Mouse (Mus musculus) stomach, embryonic 16.5 days (tissue): ENCODE data around the gene Plce1. TPM values are rescaled to one million over a fixed set of nuclear protein-coding genes. Genes with fewer than 3 reads are reported as not detected.
"Not testable (repeated sequence)": the region's sequence is repeated elsewhere in the genome, so short reads cannot be mapped to it uniquely, and the experiment has no call there.

ENCODE experiments used
- ATAC-seq: fragments of 200-750 bp; cut with Nextera tagmentation; 2 replicates; pipeline ENCODE4 v1.8.0; 2017; ENCODE audit warnings: moderate number of reproducible peaks, moderate TSS enrichment; ENCODE audit not compliant: insufficient read depth, low FRiP score
- H3K27ac ChIP-seq: fragments of 300-500 bp; sonication (generic); 2 replicates; pipeline ENCODE4 v1.5.1; 2014; ENCODE audit warnings: low read length
- H3K27me3 ChIP-seq: fragments of 300-500 bp; sonication (generic); 2 replicates; pipeline ENCODE4 v1.6.1; 2014; ENCODE audit warnings: low read length, control low read depth, mixed read lengths; ENCODE audit not compliant: control insufficient read depth, insufficient read depth
- H3K36me3 ChIP-seq: fragments of 300-500 bp; sonication (generic); 2 replicates; pipeline ENCODE4 v1.6.1; 2014; ENCODE audit warnings: low read length; ENCODE audit not compliant: control insufficient read depth, insufficient read depth
- H3K4me1 ChIP-seq: fragments of 300-500 bp; sonication (generic); 2 replicates; pipeline ENCODE4 v1.6.1; 2014; ENCODE audit warnings: low read length, control low read depth, mixed read lengths; ENCODE audit not compliant: control insufficient read depth, insufficient read depth
- H3K4me2 ChIP-seq: fragments of 300-500 bp; sonication (generic); 2 replicates; pipeline ENCODE4 v1.6.1; 2014; ENCODE audit warnings: low read depth, low read length, mixed read lengths
- H3K4me3 ChIP-seq: fragments of 300-500 bp; sonication (generic); replicated peaks from 2 replicates; pipeline ENCODE4 v1.5.1; 2014; ENCODE audit warnings: mild to moderate bottlenecking, low read length
- H3K9ac ChIP-seq: fragments of 300-500 bp; sonication (generic); 2 replicates; pipeline ENCODE4 v1.6.1; 2014; ENCODE audit warnings: low read length
- H3K9me3 ChIP-seq: fragments of 300-500 bp; sonication (generic); replicated peaks from 2 replicates; pipeline ENCODE4 v1.6.1; 2016; ENCODE audit warnings: low read length, control low read depth; ENCODE audit not compliant: control insufficient read depth
- WGBS: fragments of 180-500 bp; shearing (Covaris S2); extraction: QIAGEN DNeasy Blood & Tissue Kit; methylation state at CpG from one replicate; pipeline ENCODE4 v1.1.7; 2014; 5-methylcytosine and 5-hydroxymethylcytosine counted together
- polyA plus RNA-seq: library from polyadenylated mRNA; unstranded; fragments of >200 nt; fragmentation: Nextera tagmentation; extraction: Ambion mirVana; gene quantifications from 2 replicates; pipeline ENCODE4 v1.2.1, GENCODE M21; 2015

Gene Plce1
- polyA plus RNA-seq, 1 experiment from 2014 or later = 8.5 TPM

DNA sequence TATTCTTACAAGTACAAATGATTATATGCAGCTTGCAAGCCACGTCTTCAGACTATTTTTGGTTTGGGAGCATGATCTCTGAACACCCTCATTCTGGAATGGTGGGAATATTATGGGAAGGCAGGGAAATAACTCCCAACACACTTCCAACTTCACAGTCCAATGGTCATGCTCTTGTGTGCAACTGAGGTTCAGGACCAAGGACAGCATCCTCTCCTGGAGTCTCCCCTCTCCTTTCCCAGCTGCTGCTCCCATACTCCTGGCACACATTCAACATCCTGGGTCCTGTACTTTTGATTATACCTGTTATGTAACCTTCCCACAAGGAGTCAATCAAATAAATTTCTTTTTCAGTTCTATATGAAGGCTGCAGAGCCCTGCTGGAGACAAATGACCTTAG is 77.9 kb downstream of the Plce1 start:
- H3K9ac ChIP-seq = no peak overlapping the region
- H3K9me3 ChIP-seq = no peaks in the 10 kb centered on the region
- H3K36me3 ChIP-seq = no peaks in the 10 kb centered on the region
- 45% methylated on average over 1 of the region's 1 CpGs for WGBS
- no peak overlapping the region for H3K27ac ChIP-seq
- H3K4me1 ChIP-seq = no peaks in the 10 kb centered on the region
- no peak for ATAC-seq
- no peak overlapping the region for H3K4me3 ChIP-seq
- H3K4me2 ChIP-seq = no peak overlapping the region
- no peaks in the 10 kb centered on the region for H3K27me3 ChIP-seq

DNA sequence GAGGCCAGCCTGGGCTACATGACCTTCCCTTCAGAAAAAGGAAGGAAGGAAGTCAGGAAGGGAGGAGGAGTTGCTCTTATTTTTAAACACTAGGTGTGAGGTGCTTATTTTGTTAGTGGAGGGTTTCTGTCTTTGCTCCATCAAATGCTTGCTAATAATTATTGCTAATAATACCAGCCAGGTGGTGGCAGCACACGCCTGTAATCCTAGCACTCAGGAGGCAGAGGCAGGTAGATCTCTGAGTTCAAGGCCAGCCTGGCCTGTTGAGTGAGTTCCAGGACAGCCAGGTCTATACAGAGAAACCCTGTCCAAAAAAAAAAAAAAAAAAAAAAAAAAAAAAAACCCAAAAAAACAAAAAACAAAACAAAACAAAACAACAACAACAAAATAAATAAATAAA is 81.0 kb downstream of the Plce1 start:
- not testable (repeated sequence) for H3K27ac ChIP-seq, ATAC-seq, H3K4me3 ChIP-seq, H3K27me3 ChIP-seq, H3K36me3 ChIP-seq, H3K9ac ChIP-seq, H3K4me1 ChIP-seq, H3K4me2 ChIP-seq, H3K9me3 ChIP-seq
- 84% methylated on average over 1 of the region's 1 CpGs for WGBS

DNA sequence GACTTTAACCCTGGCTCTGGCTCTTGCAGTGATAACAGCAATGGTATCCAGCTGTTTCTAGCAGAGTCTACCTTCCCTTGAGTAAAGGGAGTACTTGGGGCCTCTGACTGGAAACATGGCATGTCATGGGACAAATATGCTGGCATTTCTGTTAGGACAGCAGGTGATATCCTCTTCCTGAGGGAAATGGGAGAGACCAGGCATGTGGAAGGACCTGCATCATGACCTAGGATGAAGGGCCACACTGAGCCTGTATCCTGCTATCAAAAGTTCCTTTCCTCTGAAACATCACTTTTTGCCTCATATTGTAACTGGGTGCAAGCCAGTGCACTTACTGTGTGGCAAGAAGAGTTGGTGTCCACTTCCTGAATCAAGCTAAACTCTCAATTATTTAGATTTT is 85.2 kb downstream of the Plce1 start:
- Histone ChIP-seq H3K4me3 (no peak overlapping the region), H3K9ac (no peak overlapping the region), H3K9me3 (no peaks in the 10 kb centered on the region), H3K36me3 (no peaks in the 10 kb centered on the region), H3K27ac (no peak overlapping the region), H3K27me3 (no peaks in the 10 kb centered on the region), H3K4me1 (peaks cover 6% of the 10 kb centered on the region), H3K4me2 (no peak overlapping the region)
- no peak for ATAC-seq

DNA sequence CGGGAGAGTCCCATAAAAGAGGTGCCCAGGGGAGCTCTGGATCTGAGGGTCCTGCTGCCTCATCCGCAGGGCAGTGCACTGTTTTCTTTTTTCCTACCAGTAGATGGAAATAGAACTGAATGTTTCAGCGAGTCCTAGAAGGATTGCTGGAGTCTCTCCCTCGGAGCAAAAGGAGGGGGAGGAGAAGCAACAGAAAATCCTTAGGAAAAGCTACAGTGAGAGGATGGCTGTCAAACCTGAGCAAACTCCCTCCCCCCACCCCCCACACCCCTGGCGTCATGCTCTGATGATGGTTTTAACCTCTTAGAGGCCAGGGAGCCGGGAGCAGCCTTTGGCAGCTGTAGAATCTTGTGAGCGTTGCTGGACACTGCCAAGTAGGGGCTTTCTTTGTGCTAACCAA is 85.8 kb downstream of the Plce1 start:
- no peak overlapping the region for H3K9ac ChIP-seq
- peaks cover 6% of the 10 kb centered on the region for H3K4me1 ChIP-seq
- no peak overlapping the region for H3K4me2 ChIP-seq
- no peak overlapping the region for H3K4me3 ChIP-seq
- H3K9me3 ChIP-seq = no peaks in the 10 kb centered on the region
- no peaks in the 10 kb centered on the region for H3K27me3 ChIP-seq
- no peak overlapping the region for H3K27ac ChIP-seq
- H3K36me3 ChIP-seq = no peaks in the 10 kb centered on the region
- peak; percentile 73; the same call in 1 of the 2 replicates for ATAC-seq
- WGBS = 16% methylated on average over 7 of the region's 7 CpGs

DNA sequence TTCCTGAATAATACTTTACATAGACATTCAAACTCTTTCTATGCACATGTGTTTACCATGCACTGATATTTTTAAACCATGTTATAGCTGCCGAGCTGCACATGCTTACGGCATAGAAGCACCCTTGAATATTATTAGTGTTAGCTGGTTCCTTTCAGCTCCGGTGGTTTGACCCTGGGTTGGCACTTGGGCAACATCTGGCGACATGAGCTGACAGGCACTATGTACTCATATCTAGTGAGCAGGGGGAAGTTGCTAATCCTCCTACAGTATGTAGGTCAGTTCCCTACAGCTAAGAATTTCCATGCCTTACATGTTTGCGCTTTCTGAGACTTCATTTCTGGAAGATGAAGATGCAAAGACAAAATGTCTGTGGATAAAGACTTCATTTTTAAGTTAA is 86.4 kb downstream of the Plce1 start:
- H3K4me1 ChIP-seq = peaks cover 6% of the 10 kb centered on the region
- no peaks in the 10 kb centered on the region for H3K36me3 ChIP-seq
- no peak for ATAC-seq
- H3K4me2 ChIP-seq = no peak overlapping the region
- H3K4me3 ChIP-seq = no peak overlapping the region
- no peak overlapping the region for H3K9ac ChIP-seq
- 53% methylated on average over 5 of the region's 5 CpGs for WGBS
- no peak overlapping the region for H3K27ac ChIP-seq
- no peaks in the 10 kb centered on the region for H3K9me3 ChIP-seq
- H3K27me3 ChIP-seq = no peaks in the 10 kb centered on the region

DNA sequence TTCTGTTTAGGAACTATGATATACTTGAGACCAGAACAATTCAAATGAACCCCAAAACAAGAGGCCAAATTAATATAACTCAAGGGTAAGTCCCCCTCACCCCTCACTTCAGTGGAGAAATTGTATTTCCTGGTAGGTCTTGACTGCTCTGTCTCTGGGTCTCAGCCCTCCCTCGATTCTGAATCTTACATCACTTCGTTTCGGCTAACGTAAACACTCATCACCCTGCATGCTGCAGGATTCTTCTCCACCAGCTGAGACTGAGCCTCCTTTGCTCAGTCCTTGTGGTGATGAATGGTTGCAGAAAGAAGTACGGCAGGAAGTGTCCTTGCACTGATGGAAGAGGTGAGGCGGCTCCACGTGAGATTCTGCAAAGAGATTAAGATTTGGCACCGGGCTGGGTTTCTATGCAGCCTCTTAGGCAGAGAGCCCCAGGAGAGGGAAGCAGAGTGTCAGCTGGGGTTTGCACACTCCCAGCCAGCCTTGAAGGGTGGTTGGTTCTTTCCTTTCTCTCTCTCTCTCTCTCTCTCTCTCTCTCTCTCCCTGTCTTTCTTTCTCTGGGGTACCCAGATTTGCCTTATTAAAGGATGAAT is 97.7 kb downstream of the Plce1 start:
- 0 out of 2 replicates have a peak, but pooled peaks cover 3% of the 10 kb centered on the region for H3K4me1 ChIP-seq
- H3K4me3 ChIP-seq = peak overlapping the region; percentile 25

DNA sequence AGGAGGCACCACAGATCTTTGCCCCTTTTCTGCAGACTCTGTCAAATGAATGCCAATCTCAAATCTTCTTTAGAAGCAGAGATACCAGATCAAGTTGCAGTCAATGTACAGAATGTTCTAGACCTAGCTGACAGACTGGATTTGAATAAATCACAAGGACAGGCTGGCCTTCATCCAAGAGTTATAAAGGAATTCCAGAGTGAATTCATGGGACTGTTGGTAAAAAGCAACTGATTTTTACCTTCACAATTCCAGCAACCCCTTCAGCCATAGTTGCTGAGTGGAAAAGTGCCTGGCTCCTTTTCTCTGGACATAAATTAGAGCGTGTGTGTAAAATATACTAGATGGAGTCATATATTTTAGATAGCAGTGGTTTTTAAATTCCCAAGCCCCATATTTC is 102.0 kb downstream of the Plce1 start:
- Histone ChIP-seq H3K9me3 (no peaks in the 10 kb centered on the region), H3K4me1 (peaks cover 10% of the 10 kb centered on the region; the same call in 1 of the 2 replicates), H3K36me3 (no peaks in the 10 kb centered on the region), H3K4me3 (no peak overlapping the region), H3K27ac (no peak overlapping the region), H3K9ac (no peak overlapping the region), H3K27me3 (no peaks in the 10 kb centered on the region), H3K4me2 (no peak overlapping the region)
- no peak for ATAC-seq
- WGBS = 41% methylated on average over 1 of the region's 1 CpGs

More for the DNA sequence above, 97.7 kb downstream of the Plce1 start:
- 15% methylated on average over 8 of the region's 8 CpGs for WGBS
- H3K9me3 ChIP-seq = no peaks in the 10 kb centered on the region
- ATAC-seq = peak; percentile 72; the same call in 1 of the 2 replicates
- peak overlapping the region; percentile 26; the same call in 1 of the 2 replicates for H3K27ac ChIP-seq
- peak overlapping the region; percentile 25 for H3K4me2 ChIP-seq
- no peaks in the 10 kb centered on the region for H3K27me3 ChIP-seq
- H3K9ac ChIP-seq = peak overlapping the region; percentile 17; the same call in 1 of the 2 replicates
- H3K36me3 ChIP-seq = no peaks in the 10 kb centered on the region

DNA sequence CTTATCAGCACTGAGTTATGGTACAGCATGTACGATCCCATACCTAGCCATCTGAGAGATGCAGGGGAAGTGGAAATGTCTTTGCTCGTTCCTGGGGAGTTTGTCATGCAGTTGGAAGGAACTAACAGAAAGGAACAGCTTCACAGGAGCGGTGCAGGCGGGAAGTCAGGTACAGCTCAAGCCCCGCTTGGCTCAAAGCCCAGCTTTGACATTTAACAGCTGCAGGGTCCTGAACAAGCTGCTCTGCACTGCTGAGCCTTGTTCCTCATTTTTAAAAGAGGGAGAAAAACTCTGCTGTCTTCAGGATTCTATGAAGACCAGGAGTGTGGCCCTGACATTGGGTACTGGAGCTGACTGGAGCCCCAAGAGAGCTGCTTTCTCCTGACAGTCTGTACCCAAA is 106.7 kb downstream of the Plce1 start:
- H3K9ac ChIP-seq = peak overlapping the region; percentile 44; the same call in 1 of the 2 replicates
- peak; percentile 90 for ATAC-seq
- H3K27ac ChIP-seq = peak overlapping the region; percentile 68

DNA sequence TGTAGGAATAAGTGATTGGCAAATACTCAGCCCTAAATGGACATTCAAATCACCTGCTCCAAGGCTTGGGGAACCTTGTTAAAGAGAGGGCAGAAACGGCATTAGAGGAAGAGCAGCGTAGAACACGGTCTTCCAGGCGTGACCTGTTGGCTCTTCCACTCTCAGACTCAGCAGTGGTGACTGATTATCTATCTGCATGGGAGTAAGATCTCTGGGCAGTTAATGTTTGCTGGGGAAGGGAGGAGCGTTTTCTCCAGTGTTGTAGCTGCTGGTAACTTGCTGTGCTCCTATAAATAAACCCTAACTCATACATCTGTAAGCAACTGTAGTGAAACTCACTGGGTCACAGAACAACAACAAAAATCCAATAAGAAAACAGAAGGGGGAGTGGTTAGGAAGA is 108.6 kb downstream of the Plce1 start:
- H3K9ac ChIP-seq = no peak overlapping the region
- H3K4me1 ChIP-seq = peaks cover 26% of the 10 kb centered on the region
- WGBS = 57% methylated on average over 5 of the region's 5 CpGs
- no peak overlapping the region for H3K4me3 ChIP-seq
- no peak overlapping the region for H3K27ac ChIP-seq
- ATAC-seq = no peak
- H3K4me2 ChIP-seq = no peak overlapping the region
- H3K36me3 ChIP-seq = no peaks in the 10 kb centered on the region
- H3K9me3 ChIP-seq = no peaks in the 10 kb centered on the region
- no peaks in the 10 kb centered on the region for H3K27me3 ChIP-seq

More for the DNA sequence above, 106.7 kb downstream of the Plce1 start:
- WGBS = 22% methylated on average over 5 of the region's 5 CpGs
- Histone ChIP-seq H3K4me3 (no peak overlapping the region), H3K9me3 (no peaks in the 10 kb centered on the region), H3K4me2 (0 out of 2 replicates have a peak overlapping the region, but pooled peaks have one; percentile 3), H3K4me1 (peaks cover 14% of the 10 kb centered on the region; the same call in 1 of the 2 replicates), H3K36me3 (no peaks in the 10 kb centered on the region), H3K27me3 (no peaks in the 10 kb centered on the region)
